In the genomic region with DNA sequence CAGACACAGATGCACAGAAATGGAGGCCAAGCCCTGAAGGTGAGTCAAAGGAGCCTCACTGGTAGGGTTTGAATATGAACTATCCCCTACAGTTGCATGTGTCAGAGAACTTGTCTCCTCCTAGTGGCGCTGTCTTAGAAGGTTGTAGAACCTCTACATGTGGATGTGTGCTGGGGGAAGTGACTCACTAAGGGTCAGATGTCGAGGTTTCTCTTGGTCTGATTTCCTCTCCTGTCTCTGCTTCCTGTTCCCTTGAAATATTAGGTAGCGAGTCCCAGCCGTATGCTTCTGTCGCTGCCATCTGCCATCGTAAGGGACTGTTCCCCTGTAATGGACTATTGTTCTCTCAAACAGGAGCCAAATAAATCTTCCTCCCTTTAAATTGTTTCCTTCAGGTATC, we compare ENCODE assay signal across 11 mouse cellular contexts.
DNase-seq lines count a peak whose midpoint lies in the region; TF ChIP-seq lines count a peak whose summit lies in the region.
"Had no signal": no experiment of that assay in that cellular context is flagged by ENCODE, and none has a peak within 500 bp of the region (broad histone marks: within the 10 kb centered on the region; RNA-seq: fewer than 3 reads in every experiment).

No protein-coding gene starts in this region.

- no peak for TF ChIP-seq POLR2A in kidney, adult 2 months (IDR thresholded peaks at IDR 0.05; ENCODE audit: low read depth, low read length)
- no peak for TF ChIP-seq POLR2A in bone marrow macrophage, adult 2 months (IDR thresholded peaks at IDR 0.05; ENCODE audit: borderline replicate concordance, low read depth, low read length)

- no peaks in the 10 kb centered on the region for H3K27me3 ChIP-seq in kidney, adult 2 months (replicated peaks; ENCODE audit: control insufficient read depth, insufficient read depth, low read length)
- H3K27me3 ChIP-seq: limb, embryonic 15.5 days had no signal

- H3K36me3 ChIP-seq in kidney, adult 2 months (ENCODE audit: control insufficient read depth, insufficient read depth, low read length): no peaks in the 10 kb centered on the region
- H3K36me3 ChIP-seq: limb, embryonic 15.5 days had no signal

- H3K27ac ChIP-seq in kidney, adult 2 months (ENCODE audit: insufficient read depth, low read depth, low read length): no peak overlapping the region
- no peak overlapping the region for H3K27ac ChIP-seq in bone marrow macrophage, adult 2 months (ENCODE audit: insufficient read depth, low read depth, low read length)
- H3K27ac ChIP-seq: limb, embryonic 15.5 days; macrophage had no signal

- H3K4me1 ChIP-seq in kidney, adult 2 months (ENCODE audit: control insufficient read depth, insufficient read depth, low read length): no peaks in the 10 kb centered on the region
- peaks cover 9% of the 10 kb centered on the region for H3K4me1 ChIP-seq in bone marrow macrophage, adult 2 months (ENCODE audit: control insufficient read depth, insufficient read depth, low read length)
- H3K4me1 ChIP-seq: limb, embryonic 15.5 days had no signal

- no peak for TF ChIP-seq CTCF in kidney, adult 2 months (conservative IDR thresholded peaks at IDR 0.05; ENCODE audit: insufficient read depth, insufficient read length, low read depth, low read length)
- TF ChIP-seq CTCF in bone marrow macrophage, adult 2 months (IDR thresholded peaks at IDR 0.05; ENCODE audit: low read depth, low read length): no peak

- WGBS in kidney, adult 2 months: 24% methylated on average over 6 of the region's 6 CpGs

- intact Hi-C loops in heart, postnatal 14 days (cut with DNase I): no loop called here

- H3K4me3 ChIP-seq in kidney, adult 2 months (ENCODE audit: insufficient read depth, low read depth, low read length): no peak overlapping the region
- H3K4me3 ChIP-seq in bone marrow macrophage, adult 2 months (ENCODE audit: insufficient read depth, low read length): peak overlapping the region; percentile 8; the same call in 1 of the 2 replicates
- H3K4me3 ChIP-seq: limb, embryonic 15.5 days had no signal

- DNase-seq in adrenal gland, adult 2 months: peak; percentile 5
- no peak for DNase-seq in adrenal gland, adult 18-20 months (ENCODE audit: low spot score in 2 of 2)
- DNase-seq in kidney, adult 2 months: peak; percentile 34
- no peak for DNase-seq in kidney, adult 18-20 months
- peak; percentile 41 for DNase-seq in kidney, postnatal 14 days
- no peak for DNase-seq in heart, postnatal 14 days
- no peak for DNase-seq in heart, adult 8-10 months (ENCODE audit: low spot score)
- DNase-seq: heart, postnatal 10 days had no signal

Comparison
In these comparisons a context has a peak if more than half of its experiments do, and no peak if none do; other contexts are left out.
1. DNase-seq: peak in adrenal gland, adult 2 months (single experiment), kidney, adult 2 months (single experiment) and kidney, postnatal 14 days (single experiment); none in adrenal gland, adult 18-20 months (0 of 2), kidney, adult 18-20 months (single experiment), heart, postnatal 14 days (0 of 2) and heart, adult 8-10 months (single experiment).